Mouse (Mus musculus): ENCODE measurements around the gene Npdc1. TPM values are rescaled to one million over a fixed set of nuclear protein-coding genes. Genes with fewer than 3 reads are reported as not detected.
A peak's percentile ranks its signal among the peaks of the same experiment; 100 is the strongest.

Gene Npdc1
- 42.5 and 48.9 TPM in 2 replicates for polyA plus RNA-seq (2015; fragmentation: Nextera tagmentation; extraction: Ambion mirVana)

DNA sequence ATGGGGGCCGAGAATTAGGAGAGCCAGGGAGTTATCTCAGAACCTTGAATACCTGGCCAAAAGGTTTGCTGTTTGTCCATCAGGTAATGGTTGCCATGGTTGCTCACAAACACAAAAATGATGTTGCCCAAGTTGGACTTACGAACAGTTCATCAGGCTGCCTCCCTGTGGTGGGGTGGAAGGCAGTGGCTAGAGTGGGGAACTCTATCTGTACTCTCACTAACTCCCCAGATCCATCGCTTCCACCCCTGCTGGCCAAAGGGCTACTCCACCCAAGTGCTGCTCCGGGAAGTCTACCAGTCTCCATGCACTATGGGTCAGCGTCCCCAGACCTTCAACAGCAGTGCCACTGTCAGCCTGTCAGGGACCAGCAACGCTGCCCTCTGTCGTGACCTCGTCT, at the start of gene Npdc1:
Npdc1 (plus strand) TSS at position 301 of the 400 bp plus-strand sequence.
- H3K27me3 ChIP-seq, result peaks cover 100% of the 10 kb centered on the region
- ATAC-seq (ENCODE audit: insufficient number of reproducible peaks, insufficient read depth, low FRiP score, low TSS enrichment, low read depth), result no peak
- H3K9me3 ChIP-seq, result no peaks in the 10 kb centered on the region
- WGBS, result 67% methylated on average over 8 of the region's 8 CpGs
- no peak within 1 kb of the TSS for H3K27ac ChIP-seq
- H3K4me3 ChIP-seq, result no peak within 1 kb of the TSS
- H3K4me1 ChIP-seq, result peaks cover 32% of the 10 kb centered on the region
- no peak within 1 kb of the TSS for H3K4me2 ChIP-seq
- no peak within 1 kb of the TSS for H3K9ac ChIP-seq
- no peaks in the 10 kb centered on the region for H3K36me3 ChIP-seq

DNA sequence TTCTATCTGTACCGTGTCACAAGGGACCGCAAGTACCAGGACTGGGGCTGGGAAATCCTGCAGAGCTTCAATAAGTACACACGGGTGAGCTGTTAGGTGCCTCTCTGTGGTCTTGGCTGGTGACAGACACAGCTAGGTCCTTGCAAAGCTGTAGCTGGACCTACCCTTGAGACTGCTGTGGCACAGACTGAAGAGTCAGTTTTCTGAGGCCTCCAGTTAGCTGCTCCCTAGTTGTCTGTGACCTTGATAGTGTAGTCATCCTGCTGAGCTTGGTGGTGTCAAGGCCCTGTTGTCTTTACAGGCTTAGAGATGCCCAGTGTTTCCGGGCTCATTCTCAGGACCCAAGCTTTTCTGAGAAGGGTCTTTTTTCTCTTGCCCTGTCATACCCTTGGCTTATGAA, 49.7 kb upstream of the Npdc1 start:
- WGBS, result 96% methylated on average over 4 of the region's 4 CpGs

DNA sequence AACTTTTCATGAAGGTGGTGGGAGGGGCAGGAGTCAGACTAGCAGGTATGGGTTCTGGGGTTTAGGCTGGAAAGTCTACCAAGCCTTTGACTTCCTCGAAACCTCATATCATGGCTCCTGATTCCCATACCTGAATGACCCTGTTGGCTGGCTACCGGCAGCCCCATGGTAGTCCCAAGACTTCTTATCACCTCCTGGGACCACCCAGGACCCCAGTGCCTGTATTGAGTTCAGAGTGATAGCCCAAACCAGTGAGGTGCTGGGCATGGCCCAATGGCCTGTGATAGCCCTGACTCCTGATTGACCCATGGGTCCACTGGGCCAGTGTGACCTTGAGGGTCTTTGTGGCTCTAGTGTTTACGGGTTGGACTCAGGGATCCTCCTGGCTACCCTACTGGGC, 48.5 kb upstream of the Npdc1 start:
- WGBS, result 93% methylated on average over 3 of the region's 3 CpGs

More for the DNA sequence above, 49.7 kb upstream of the Npdc1 start:
- no peak overlapping the region for H3K4me3 ChIP-seq
- no peaks in the 10 kb centered on the region for H3K4me1 ChIP-seq
- no peaks in the 10 kb centered on the region for H3K9me3 ChIP-seq
- peaks cover 90% of the 10 kb centered on the region for H3K36me3 ChIP-seq
- H3K27ac ChIP-seq, result no peak overlapping the region
- no peaks in the 10 kb centered on the region for H3K27me3 ChIP-seq
- ATAC-seq (ENCODE audit: insufficient number of reproducible peaks, insufficient read depth, low FRiP score, low TSS enrichment, low read depth), result no peak
- H3K4me2 ChIP-seq, result no peak overlapping the region
- H3K9ac ChIP-seq, result no peak overlapping the region

DNA sequence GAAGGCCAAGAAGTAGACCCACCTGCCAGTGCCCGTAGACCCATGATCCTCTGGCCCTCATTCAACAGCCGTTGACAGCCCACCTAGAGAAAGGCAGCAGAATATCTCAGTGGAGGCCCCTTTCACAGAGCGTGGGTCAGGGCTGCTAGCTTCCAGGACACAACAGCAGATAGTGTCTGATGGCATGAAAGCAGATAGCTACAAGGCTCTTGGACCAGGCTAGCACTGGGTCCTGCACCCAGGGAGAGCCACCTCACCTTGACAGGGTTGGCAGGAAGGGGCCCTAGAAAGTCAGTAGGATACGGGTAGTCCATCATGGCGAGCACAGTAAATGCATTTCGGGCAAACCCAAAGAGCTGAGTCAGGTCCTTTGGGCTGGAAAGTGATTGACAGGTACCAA, 44.9 kb upstream of the Npdc1 start:
- Histone ChIP-seq H3K27ac (no peak overlapping the region), H3K9me3 (no peaks in the 10 kb centered on the region), H3K4me1 (peaks cover 26% of the 10 kb centered on the region), H3K27me3 (no peaks in the 10 kb centered on the region), H3K36me3 (peaks cover 50% of the 10 kb centered on the region), H3K4me2 (no peak overlapping the region), H3K9ac (no peak overlapping the region), H3K4me3 (no peak overlapping the region)
- ATAC-seq (ENCODE audit: insufficient number of reproducible peaks, insufficient read depth, low FRiP score, low TSS enrichment, low read depth), result no peak
- WGBS, result 88% methylated on average over 6 of the region's 6 CpGs

More for the DNA sequence above, 48.5 kb upstream of the Npdc1 start:
- H3K9ac ChIP-seq, result no peak overlapping the region
- H3K36me3 ChIP-seq, result peaks cover 82% of the 10 kb centered on the region
- H3K9me3 ChIP-seq, result no peaks in the 10 kb centered on the region
- H3K4me3 ChIP-seq, result no peak overlapping the region
- no peak overlapping the region for H3K4me2 ChIP-seq
- no peak for ATAC-seq (ENCODE audit: insufficient number of reproducible peaks, insufficient read depth, low FRiP score, low TSS enrichment, low read depth)
- no peaks in the 10 kb centered on the region for H3K27me3 ChIP-seq
- H3K4me1 ChIP-seq, result peaks cover 11% of the 10 kb centered on the region
- H3K27ac ChIP-seq, result no peak overlapping the region

DNA sequence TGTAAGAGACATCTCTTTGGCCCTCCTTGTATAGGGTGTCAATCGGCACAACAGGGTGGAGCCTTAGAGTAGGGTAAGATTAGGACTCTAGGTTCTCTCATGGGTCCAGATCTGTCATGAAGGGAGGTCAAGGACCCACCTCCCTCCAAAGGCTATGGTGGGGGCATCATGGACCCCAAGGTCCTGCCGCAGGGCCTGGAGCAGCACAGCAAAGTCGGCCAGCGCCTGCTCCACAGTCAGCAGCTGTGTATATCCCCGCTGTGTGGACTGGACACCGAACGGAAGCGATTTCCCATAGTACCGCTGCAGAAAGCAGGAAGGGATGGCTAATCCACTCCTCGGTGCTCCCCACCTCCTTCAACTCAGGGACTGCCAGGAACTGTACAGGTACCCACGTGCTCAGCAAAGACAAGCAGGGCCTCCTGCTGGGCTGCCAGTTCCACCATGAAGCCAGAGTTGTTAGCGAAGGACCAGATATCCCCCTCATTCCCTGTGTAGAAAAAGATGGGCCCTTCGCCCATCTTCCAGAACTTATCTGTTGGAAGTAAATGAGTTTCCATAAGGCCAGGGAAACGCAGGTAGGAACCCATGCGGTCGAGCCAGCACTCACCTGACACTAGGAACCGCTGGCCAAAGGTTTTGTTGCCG, 43.6 kb upstream of the Npdc1 start:
- Histone ChIP-seq H3K36me3 (peaks cover 37% of the 10 kb centered on the region), H3K4me2 (peak overlapping the region; percentile 91), H3K27me3 (no peaks in the 10 kb centered on the region), H3K4me1 (peaks cover 26% of the 10 kb centered on the region), H3K27ac (no peak overlapping the region), H3K9me3 (no peaks in the 10 kb centered on the region), H3K9ac (peak overlapping the region; percentile 76), H3K4me3 (peak overlapping the region; percentile 62)
- ATAC-seq (ENCODE audit: insufficient number of reproducible peaks, insufficient read depth, low FRiP score, low TSS enrichment, low read depth), result peak; percentile 23; the same call in 1 of the 2 replicates
- WGBS, result 36% methylated on average over 18 of the region's 18 CpGs

DNA sequence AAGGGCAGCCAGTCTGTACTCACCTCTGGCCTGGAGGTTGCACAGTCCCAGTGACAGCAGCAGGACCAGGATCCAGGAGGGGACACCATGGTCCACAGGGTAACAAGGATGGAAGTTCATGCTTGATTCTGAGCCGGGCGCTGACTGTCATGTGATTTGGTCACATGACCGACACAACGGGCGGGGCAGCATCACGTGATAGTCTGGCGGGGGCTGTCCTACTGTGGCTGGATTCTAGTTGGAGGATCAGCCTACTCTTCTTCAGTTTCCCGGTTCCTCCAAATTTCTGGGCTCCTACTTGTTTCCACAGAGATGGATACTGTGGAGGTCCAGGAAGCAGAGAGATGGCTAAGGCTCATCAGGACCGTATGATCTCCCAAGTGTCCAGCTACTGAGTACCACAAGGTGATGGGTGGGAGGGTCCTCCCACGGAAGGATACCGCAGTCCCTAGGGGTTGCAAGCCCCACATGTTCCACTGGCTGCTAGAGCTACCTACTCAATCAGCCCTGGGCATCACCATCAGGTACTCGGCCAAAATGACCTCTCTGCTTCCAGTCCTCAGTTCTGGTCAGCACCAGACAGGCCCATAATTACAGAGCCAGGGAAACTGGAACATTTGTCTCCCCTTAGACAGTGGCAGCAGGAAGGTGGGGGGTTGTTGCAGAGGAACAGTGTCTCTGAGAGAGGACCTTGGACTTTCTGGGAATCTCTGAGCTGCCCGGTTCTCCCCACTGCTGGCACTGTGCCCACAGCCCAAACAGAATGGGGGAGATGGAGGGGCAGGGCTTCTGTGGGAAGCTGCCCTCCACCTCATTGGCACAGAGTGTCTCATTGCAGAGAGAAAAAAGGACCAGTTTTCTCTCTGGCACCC, 42.7 kb upstream of the Npdc1 start, which contains the start of gene Dpp7:
Dpp7 (minus strand) TSS at position 152 of the 872 bp plus-strand sequence.
- no peaks in the 10 kb centered on the region for H3K27me3 ChIP-seq
- H3K36me3 ChIP-seq, result peaks cover 28% of the 10 kb centered on the region
- H3K4me3 ChIP-seq, result peak within 1 kb of the TSS; percentile 62
- H3K9me3 ChIP-seq, result no peaks in the 10 kb centered on the region
- H3K27ac ChIP-seq, result no peak within 1 kb of the TSS
- 5% methylated on average over 13 of the region's 13 CpGs for WGBS
- peak; percentile 62; the same call in 1 of the 2 replicates for ATAC-seq (ENCODE audit: insufficient number of reproducible peaks, insufficient read depth, low FRiP score, low TSS enrichment, low read depth)
- H3K4me2 ChIP-seq, result peak within 1 kb of the TSS; percentile 91
- H3K9ac ChIP-seq, result peak within 1 kb of the TSS; percentile 76
- peaks cover 26% of the 10 kb centered on the region for H3K4me1 ChIP-seq

DNA sequence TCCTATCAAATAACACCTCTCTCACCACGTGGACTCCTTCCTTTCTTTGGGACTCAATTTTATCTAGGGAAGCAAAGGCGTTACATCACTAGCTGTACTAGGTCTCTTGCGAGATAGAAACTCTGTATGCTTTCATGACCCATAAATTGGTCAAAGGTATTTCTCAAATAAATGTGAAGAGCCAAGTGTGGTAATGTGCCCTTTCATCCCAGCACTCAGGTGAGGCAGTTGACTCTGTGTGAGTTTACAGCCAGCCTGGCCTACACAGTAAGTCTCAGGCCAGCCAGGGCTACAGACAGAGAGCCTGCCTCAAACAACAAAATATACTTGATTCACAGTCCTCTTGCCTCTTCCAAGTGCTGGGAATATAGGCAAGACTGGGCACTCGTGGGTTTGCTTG, 39.3 kb upstream of the Npdc1 start:
- no peaks in the 10 kb centered on the region for H3K9me3 ChIP-seq
- no peak overlapping the region for H3K9ac ChIP-seq
- H3K4me2 ChIP-seq, result no peak overlapping the region
- no peak overlapping the region for H3K4me3 ChIP-seq
- ATAC-seq (ENCODE audit: insufficient number of reproducible peaks, insufficient read depth, low FRiP score, low TSS enrichment, low read depth), result no peak
- H3K27me3 ChIP-seq, result peaks cover 22% of the 10 kb centered on the region
- H3K4me1 ChIP-seq, result peaks cover 24% of the 10 kb centered on the region
- H3K36me3 ChIP-seq, result peaks cover 2% of the 10 kb centered on the region
- WGBS, result 82% methylated on average over 4 of the region's 4 CpGs
- no peak overlapping the region for H3K27ac ChIP-seq

DNA sequence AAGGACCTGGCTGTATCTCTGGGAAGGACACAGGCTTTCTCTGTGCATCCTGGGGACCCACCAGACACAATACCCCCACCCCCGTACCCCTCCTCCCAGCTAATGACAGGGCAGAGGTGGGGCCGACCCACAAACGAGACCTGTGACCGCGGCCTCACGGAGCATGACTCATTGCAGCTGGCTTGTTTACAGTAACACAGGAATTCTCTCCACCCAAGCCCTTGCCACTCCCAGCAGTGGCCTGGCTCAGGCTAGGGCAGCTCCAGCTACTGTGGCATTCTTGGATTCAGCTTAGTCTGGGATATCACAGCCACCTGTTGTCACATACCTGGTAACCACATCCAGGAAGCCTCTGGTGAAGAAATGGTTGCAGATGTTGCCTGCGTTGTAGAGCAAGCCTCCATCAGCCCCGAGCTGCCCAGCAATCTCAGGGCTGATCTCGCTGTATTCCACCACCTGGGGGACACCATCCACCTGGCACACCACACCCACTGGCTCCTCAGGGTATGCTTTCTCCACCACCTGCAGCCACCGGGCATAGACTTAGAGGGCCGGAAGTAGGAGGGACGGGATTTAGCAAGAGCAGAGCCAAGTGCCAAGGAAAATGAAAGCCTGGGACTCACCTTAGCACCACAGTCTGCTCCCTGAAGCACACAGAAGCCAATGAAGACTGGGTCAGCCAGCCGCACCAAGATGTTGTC, 35.5 kb upstream of the Npdc1 start:
- H3K27me3 ChIP-seq, result peaks cover 36% of the 10 kb centered on the region
- H3K36me3 ChIP-seq, result no peaks in the 10 kb centered on the region; the same call in none of the 2 replicates
- WGBS, result 51% methylated on average over 13 of the region's 13 CpGs
- H3K9ac ChIP-seq, result no peak overlapping the region
- no peak overlapping the region for H3K4me3 ChIP-seq
- H3K27ac ChIP-seq, result no peak overlapping the region
- ATAC-seq (ENCODE audit: insufficient number of reproducible peaks, insufficient read depth, low FRiP score, low TSS enrichment, low read depth), result no peak
- no peaks in the 10 kb centered on the region for H3K4me1 ChIP-seq
- H3K4me2 ChIP-seq, result no peak overlapping the region
- H3K9me3 ChIP-seq, result no peaks in the 10 kb centered on the region

DNA sequence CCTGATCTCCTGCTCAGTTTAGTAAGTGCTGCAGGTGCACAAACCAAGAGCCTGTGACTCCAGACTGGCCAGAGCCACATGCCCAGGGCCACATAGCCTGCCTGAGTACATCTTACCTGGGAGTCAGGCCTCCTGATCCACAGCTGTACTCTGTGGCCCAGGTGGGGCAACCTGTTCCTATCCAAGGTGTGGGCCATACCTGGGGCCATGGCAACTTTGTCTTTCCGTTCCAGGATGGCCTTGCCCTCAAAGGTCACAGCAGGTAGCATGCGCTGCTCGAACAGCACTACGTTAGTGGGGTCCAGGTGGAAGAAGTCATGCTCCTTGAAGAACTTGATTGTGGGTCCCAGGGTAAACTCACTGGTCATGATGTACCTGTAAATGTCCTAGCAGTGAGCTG, 34.8 kb upstream of the Npdc1 start:
- Histone ChIP-seq H3K27me3 (peaks cover 36% of the 10 kb centered on the region), H3K9ac (peak overlapping the region; percentile 83; the same call in 1 of the 2 replicates), H3K4me3 (peak overlapping the region; percentile 66), H3K4me1 (no peaks in the 10 kb centered on the region), H3K27ac (no peak overlapping the region), H3K9me3 (no peaks in the 10 kb centered on the region), H3K36me3 (no peaks in the 10 kb centered on the region; the same call in none of the 2 replicates), H3K4me2 (peak overlapping the region; percentile 96)
- 84% methylated on average over 4 of the region's 4 CpGs for WGBS
- ATAC-seq (ENCODE audit: insufficient number of reproducible peaks, insufficient read depth, low FRiP score, low TSS enrichment, low read depth), result no peak

DNA sequence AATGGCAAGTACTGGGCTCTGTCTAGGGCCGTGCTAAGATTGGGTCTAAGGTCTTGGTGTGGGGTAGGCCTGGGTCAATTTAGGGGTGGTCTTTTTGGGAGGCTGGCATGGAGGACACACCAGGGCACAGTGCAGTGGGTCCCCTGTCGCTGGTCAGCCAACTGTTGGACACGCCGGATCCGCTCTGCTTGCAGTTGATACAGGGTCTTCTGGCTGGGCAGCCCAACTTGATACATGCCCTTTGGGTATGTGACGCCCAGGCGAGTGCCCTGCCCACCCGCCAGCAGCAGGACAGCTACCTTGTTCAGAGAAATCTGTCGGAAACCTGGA, 34.4 kb upstream of the Npdc1 start:
- H3K4me3 ChIP-seq, result peak overlapping the region; percentile 66
- no peak overlapping the region for H3K27ac ChIP-seq
- 28% methylated on average over 9 of the region's 9 CpGs for WGBS
- H3K36me3 ChIP-seq, result no peaks in the 10 kb centered on the region; the same call in none of the 2 replicates
- H3K27me3 ChIP-seq, result peaks cover 36% of the 10 kb centered on the region
- H3K9ac ChIP-seq, result peak overlapping the region; percentile 83
- no peaks in the 10 kb centered on the region for H3K4me1 ChIP-seq
- H3K9me3 ChIP-seq, result no peaks in the 10 kb centered on the region
- peak overlapping the region; percentile 96 for H3K4me2 ChIP-seq
- ATAC-seq (ENCODE audit: insufficient number of reproducible peaks, insufficient read depth, low FRiP score, low TSS enrichment, low read depth), result no peak

DNA sequence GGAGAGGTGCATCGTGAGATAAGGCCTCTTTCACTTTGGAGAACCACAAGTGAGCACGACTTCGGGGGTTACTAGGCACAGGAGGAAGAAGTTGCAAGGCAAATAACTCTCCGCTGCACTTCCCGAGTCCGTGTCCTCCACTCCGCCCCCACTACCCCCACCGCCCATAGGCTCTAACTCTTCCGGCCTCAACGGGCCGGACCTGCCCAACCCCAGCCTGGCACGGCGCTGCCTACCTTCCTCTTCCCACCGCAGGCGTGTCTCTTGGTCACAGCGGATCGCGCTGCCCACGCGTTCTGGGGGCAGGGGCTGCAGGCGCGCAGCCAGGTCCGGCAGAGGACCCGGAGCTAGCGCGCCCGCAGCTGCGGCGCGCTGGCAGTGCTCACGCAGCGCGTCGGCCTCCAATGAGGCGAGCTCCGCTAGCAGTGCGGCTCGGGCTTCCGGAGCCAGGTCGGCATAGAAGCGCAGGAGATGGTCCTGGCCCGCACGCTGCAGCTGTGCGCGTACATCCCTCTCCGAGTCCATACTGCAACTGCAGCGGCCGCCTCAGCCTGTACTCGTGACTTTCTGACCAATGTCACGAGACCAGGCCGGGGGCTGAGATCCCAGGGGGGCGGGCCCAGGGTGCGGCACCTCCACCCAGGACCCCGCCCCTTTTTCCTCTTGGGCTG, 33.9 kb upstream of the Npdc1 start, which contains the start of gene Uap1l1:
Uap1l1 (minus strand) TSS at position 592 of the 671 bp plus-strand sequence.
- H3K4me1 ChIP-seq, result no peaks in the 10 kb centered on the region
- no peaks in the 10 kb centered on the region for H3K9me3 ChIP-seq
- WGBS, result under 1% methylated on average over 54 of the region's 54 CpGs
- peak within 1 kb of the TSS; percentile 66 for H3K4me3 ChIP-seq
- H3K36me3 ChIP-seq, result no peaks in the 10 kb centered on the region; the same call in 1 of the 2 replicates
- peak; percentile 77 for ATAC-seq (ENCODE audit: insufficient number of reproducible peaks, insufficient read depth, low FRiP score, low TSS enrichment, low read depth)
- peak within 1 kb of the TSS; percentile 83 for H3K9ac ChIP-seq
- H3K27ac ChIP-seq, result no peak within 1 kb of the TSS
- peak within 1 kb of the TSS; percentile 96 for H3K4me2 ChIP-seq
- peaks cover 36% of the 10 kb centered on the region for H3K27me3 ChIP-seq

Measured in embryonic facial prominence, embryonic 13.5 days (tissue).